Mouse (Mus musculus) stomach, embryonic 15.5 days (tissue): Measurements from ENCODE around the gene Ppfia1. TPM values are rescaled to one million over a fixed set of nuclear protein-coding genes. Genes with fewer than 3 reads are reported as not detected.
A peak's percentile ranks its signal among the peaks of the same experiment; 100 is the strongest.

Experiments
- ATAC-seq: fragments of 200-750 bp; cut with Nextera tagmentation; 2 replicates; pipeline ENCODE4 v1.8.0; 2017; ENCODE audit warnings: low read depth, moderate number of reproducible peaks, moderate TSS enrichment; ENCODE audit not compliant: insufficient read depth, low FRiP score
- H3K27ac ChIP-seq: fragments of 300-500 bp; sonication (generic); 2 replicates; pipeline ENCODE4 v1.5.1; 2015; ENCODE audit warnings: mild to moderate bottlenecking, inconsistent platforms
- H3K27me3 ChIP-seq: fragments of 300-500 bp; sonication (generic); replicated peaks from 2 replicates; pipeline ENCODE4 v1.6.1; 2015; ENCODE audit warnings: inconsistent platforms
- H3K36me3 ChIP-seq: fragments of 300-500 bp; sonication (generic); 2 replicates; pipeline ENCODE4 v1.6.1; 2015; ENCODE audit warnings: inconsistent platforms
- H3K4me1 ChIP-seq: fragments of 300-500 bp; sonication (generic); 2 replicates; pipeline ENCODE4 v1.6.1; 2015; ENCODE audit warnings: inconsistent platforms
- H3K4me2 ChIP-seq: fragments of 300-500 bp; sonication (generic); 2 replicates; pipeline ENCODE4 v1.6.1; 2015; ENCODE audit warnings: mild to moderate bottlenecking, inconsistent platforms
- H3K4me3 ChIP-seq: fragments of 300-500 bp; sonication (generic); replicated peaks from 2 replicates; pipeline ENCODE4 v1.5.1; 2015; ENCODE audit warnings: inconsistent platforms
- H3K9ac ChIP-seq: fragments of 300-500 bp; sonication (generic); 2 replicates; pipeline ENCODE4 v1.6.1; 2015; ENCODE audit warnings: inconsistent platforms
- H3K9me3 ChIP-seq: fragments of 300-500 bp; sonication (generic); 2 replicates; pipeline ENCODE4 v1.6.1; 2016; ENCODE audit warnings: inconsistent platforms
- WGBS: fragments of 180-500 bp; shearing (Covaris S2); methylation state at CpG from one replicate; pipeline ENCODE4 v1.1.7; 2015; 5-methylcytosine and 5-hydroxymethylcytosine counted together
- polyA plus RNA-seq: library from polyadenylated mRNA; unstranded; fragments of >200 nt; fragmentation: Nextera tagmentation; extraction: Ambion mirVana; gene quantifications from 2 replicates; pipeline ENCODE4 v1.2.1, GENCODE M21; 2015

Gene Ppfia1
- polyA plus RNA-seq, 1 experiment from 2014 or later = 35.2 TPM

GRCm38 (mm10) chr7:144473486-144473885, 80.0 kb downstream of the Ppfia1 start:
- WGBS = 52% methylated on average over 4 of the region's 4 CpGs

GRCm38 (mm10) chr7:144471103-144471502, 82.4 kb downstream of the Ppfia1 start:
- H3K27me3 ChIP-seq = no peaks in the 10 kb centered on the region
- WGBS = 74% methylated on average over 2 of the region's 2 CpGs
- no peaks in the 10 kb centered on the region for H3K9me3 ChIP-seq
- H3K36me3 ChIP-seq = no peaks in the 10 kb centered on the region; the same call in 1 of the 2 replicates
- peak overlapping the region; percentile 71 for H3K4me2 ChIP-seq
- peaks cover 19% of the 10 kb centered on the region for H3K4me1 ChIP-seq
- ATAC-seq = no peak
- peak overlapping the region; percentile 91; the same call in 1 of the 2 replicates for H3K27ac ChIP-seq
- H3K9ac ChIP-seq = peak overlapping the region; percentile 96; the same call in 1 of the 2 replicates
- H3K4me3 ChIP-seq = peak overlapping the region; percentile 95

More at GRCm38 (mm10) chr7:144473486-144473885, 80.0 kb downstream of the Ppfia1 start:
- Histone ChIP-seq H3K27me3 (no peaks in the 10 kb centered on the region), H3K27ac (no peak overlapping the region), H3K4me1 (peaks cover 13% of the 10 kb centered on the region), H3K36me3 (peaks cover 7% of the 10 kb centered on the region; the same call in 1 of the 2 replicates), H3K4me2 (no peak overlapping the region), H3K9me3 (no peaks in the 10 kb centered on the region), H3K9ac (no peak overlapping the region), H3K4me3 (no peak overlapping the region)
- no peak for ATAC-seq

GRCm38 (mm10) chr7:144470545-144471059, 82.9 kb downstream of the Ppfia1 start, which contains the start of gene Cttn:
Cttn (minus strand) TSS chr7:144471009.
- H3K9ac ChIP-seq = peak within 1 kb of the TSS; percentile 96
- no peaks in the 10 kb centered on the region for H3K9me3 ChIP-seq
- H3K27ac ChIP-seq = peak within 1 kb of the TSS; percentile 91
- H3K4me1 ChIP-seq = peaks cover 19% of the 10 kb centered on the region
- 2% methylated on average over 30 of the region's 30 CpGs for WGBS
- no peaks in the 10 kb centered on the region for H3K27me3 ChIP-seq
- peaks cover 2% of the 10 kb centered on the region; the same call in 1 of the 2 replicates for H3K36me3 ChIP-seq
- H3K4me2 ChIP-seq = peak within 1 kb of the TSS; percentile 71
- ATAC-seq = peak; percentile 93
- H3K4me3 ChIP-seq = peak within 1 kb of the TSS; percentile 95

- WGBS = 2% methylated on average over 31 of the region's 31 CpGs
- Histone ChIP-seq H3K4me2 (peak overlapping the region; percentile 71), H3K36me3 (peaks cover 7% of the 10 kb centered on the region), H3K27me3 (no peaks in the 10 kb centered on the region), H3K4me3 (peak overlapping the region; percentile 95), H3K9me3 (no peaks in the 10 kb centered on the region), H3K27ac (peak overlapping the region; percentile 91), H3K9ac (peak overlapping the region; percentile 96), H3K4me1 (peaks cover 19% of the 10 kb centered on the region)
- ATAC-seq = peak; percentile 21
Measured at GRCm38 (mm10) chr7:144469908-144470544, 83.5 kb downstream of the Ppfia1 start.

GRCm38 (mm10) chr7:144469181-144469641, 84.3 kb downstream of the Ppfia1 start:
- Histone ChIP-seq H3K4me1 (peaks cover 19% of the 10 kb centered on the region), H3K4me2 (peak overlapping the region; percentile 71), H3K9me3 (no peaks in the 10 kb centered on the region), H3K4me3 (peak overlapping the region; percentile 95), H3K9ac (peak overlapping the region; percentile 96), H3K27ac (peak overlapping the region; percentile 91), H3K27me3 (no peaks in the 10 kb centered on the region), H3K36me3 (peaks cover 13% of the 10 kb centered on the region)
- peak; percentile 44 for ATAC-seq
- WGBS = 20% methylated on average over 4 of the region's 4 CpGs

GRCm38 (mm10) chr7:144468741-144469140, 84.8 kb downstream of the Ppfia1 start:
- 72% methylated on average over 5 of the region's 5 CpGs for WGBS
- H3K27me3 ChIP-seq = no peaks in the 10 kb centered on the region
- H3K9me3 ChIP-seq = no peaks in the 10 kb centered on the region
- H3K4me2 ChIP-seq = peak overlapping the region; percentile 71
- H3K9ac ChIP-seq = no peak overlapping the region
- H3K4me1 ChIP-seq = peaks cover 19% of the 10 kb centered on the region
- H3K36me3 ChIP-seq = peaks cover 13% of the 10 kb centered on the region
- no peak for ATAC-seq
- H3K4me3 ChIP-seq = no peak overlapping the region
- peak overlapping the region; percentile 91; the same call in 1 of the 2 replicates for H3K27ac ChIP-seq

- no peaks in the 10 kb centered on the region for H3K27me3 ChIP-seq
- no peak overlapping the region for H3K27ac ChIP-seq
- no peaks in the 10 kb centered on the region for H3K9me3 ChIP-seq
- WGBS = 85% methylated on average over 7 of the region's 7 CpGs
- H3K4me1 ChIP-seq = no peaks in the 10 kb centered on the region
- no peak overlapping the region for H3K9ac ChIP-seq
- peaks cover 63% of the 10 kb centered on the region for H3K36me3 ChIP-seq
- H3K4me2 ChIP-seq = no peak overlapping the region
- H3K4me3 ChIP-seq = no peak overlapping the region
- ATAC-seq = no peak
Measured at GRCm38 (mm10) chr7:144462577-144462976, 91.0 kb downstream of the Ppfia1 start.

GRCm38 (mm10) chr7:144461246-144461902, 92.2 kb downstream of the Ppfia1 start:
- no peak overlapping the region for H3K9ac ChIP-seq
- no peak overlapping the region for H3K27ac ChIP-seq
- WGBS = 89% methylated on average over 6 of the region's 6 CpGs
- no peaks in the 10 kb centered on the region for H3K4me1 ChIP-seq
- no peak overlapping the region for H3K4me2 ChIP-seq
- H3K27me3 ChIP-seq = no peaks in the 10 kb centered on the region
- no peaks in the 10 kb centered on the region for H3K9me3 ChIP-seq
- no peak overlapping the region for H3K4me3 ChIP-seq
- peaks cover 75% of the 10 kb centered on the region for H3K36me3 ChIP-seq
- ATAC-seq = no peak

- no peaks in the 10 kb centered on the region for H3K27me3 ChIP-seq
Measured at GRCm38 (mm10) chr7:144458881-144459280, 94.6 kb downstream of the Ppfia1 start.

GRCm38 (mm10) chr7:144450661-144451060, 102.9 kb downstream of the Ppfia1 start:
- no peaks in the 10 kb centered on the region for H3K9me3 ChIP-seq
- no peaks in the 10 kb centered on the region for H3K4me1 ChIP-seq
- ATAC-seq = no peak
- H3K9ac ChIP-seq = no peak overlapping the region
- H3K27me3 ChIP-seq = no peaks in the 10 kb centered on the region
- H3K4me3 ChIP-seq = no peak overlapping the region
- H3K27ac ChIP-seq = no peak overlapping the region
- H3K4me2 ChIP-seq = no peak overlapping the region
- H3K36me3 ChIP-seq = peaks cover 68% of the 10 kb centered on the region
- 88% methylated on average over 9 of the region's 9 CpGs for WGBS

More at GRCm38 (mm10) chr7:144458881-144459280, 94.6 kb downstream of the Ppfia1 start:
- no peaks in the 10 kb centered on the region for H3K9me3 ChIP-seq
- no peak for ATAC-seq
- H3K9ac ChIP-seq = no peak overlapping the region
- no peak overlapping the region for H3K4me2 ChIP-seq
- peaks cover 82% of the 10 kb centered on the region for H3K36me3 ChIP-seq
- H3K4me3 ChIP-seq = no peak overlapping the region
- H3K27ac ChIP-seq = no peak overlapping the region
- 89% methylated on average over 1 of the region's 1 CpGs for WGBS
- no peaks in the 10 kb centered on the region for H3K4me1 ChIP-seq

- ATAC-seq = no peak
- H3K27ac ChIP-seq = no peak overlapping the region
- no peaks in the 10 kb centered on the region for H3K27me3 ChIP-seq
- H3K4me3 ChIP-seq = no peak overlapping the region
- H3K9ac ChIP-seq = no peak overlapping the region
- WGBS = 93% methylated on average over 13 of the region's 13 CpGs
- H3K36me3 ChIP-seq = peaks cover 64% of the 10 kb centered on the region
- H3K4me2 ChIP-seq = no peak overlapping the region
- H3K4me1 ChIP-seq = no peaks in the 10 kb centered on the region
- H3K9me3 ChIP-seq = no peaks in the 10 kb centered on the region
Measured at GRCm38 (mm10) chr7:144449637-144450570, 103.6 kb downstream of the Ppfia1 start.
